Mouse (Mus musculus): ENCODE results near the gene Gngt2. TPM values are rescaled to one million over a fixed set of nuclear protein-coding genes. Genes with fewer than 3 reads are reported as not detected.

Gngt2 gene
- total and polyA plus RNA-seq, 2 experiments from 2014 or later: 26.8 to 38.7 TPM

DNA sequence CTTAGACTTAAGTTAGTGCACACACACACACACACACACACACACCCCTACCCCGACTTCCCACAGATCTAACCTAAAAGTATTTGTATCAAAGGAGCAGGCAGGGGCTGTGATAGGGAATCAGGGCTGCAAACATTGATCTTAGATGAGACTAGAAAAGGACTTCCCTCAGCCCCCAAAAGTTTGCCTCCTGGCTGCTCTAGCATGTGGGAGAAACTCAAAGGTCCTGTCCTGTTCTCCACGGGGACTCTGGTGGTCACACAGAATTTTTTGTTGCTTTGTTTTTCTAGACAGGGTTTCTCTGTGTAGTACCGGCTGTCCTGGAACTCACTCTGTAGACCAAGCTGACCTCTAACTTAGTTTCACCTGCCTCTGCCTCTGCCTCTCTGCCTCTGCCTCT is 11.4 kb upstream of the Gngt2 start:
- Histone ChIP-seq H3K36me3 (replicated peaks; ENCODE audit: control insufficient read depth, insufficient read depth, low read length) (no peaks in the 10 kb centered on the region), H3K4me3 (ENCODE audit: low read depth, low read length) (peak overlapping the region; percentile 58; the same call in 1 of the 2 replicates), H3K4me1 (ENCODE audit: control insufficient read depth, insufficient read depth) (peaks cover 7% of the 10 kb centered on the region), H3K27me3 (ENCODE audit: control insufficient read depth, insufficient read depth, low read length) (peaks cover 12% of the 10 kb centered on the region), H3K4me2 (ENCODE audit: low read depth, low read length) (peak overlapping the region; percentile 80), H3K9me3 (replicated peaks; ENCODE audit: control insufficient read depth, low read length) (no peaks in the 10 kb centered on the region), H3K27ac (ENCODE audit: low read depth) (peak overlapping the region; percentile 80), H3K9ac (replicated peaks; ENCODE audit: low read depth, low read length) (peak overlapping the region; percentile 57; the same call in 1 of the 2 replicates)
- ATAC-seq (ENCODE audit: insufficient read depth, low read depth) (no peak), DNase-seq (ENCODE audit: low spot score) (no peak)
- WGBS: 42% methylated on average over 3 of the region's 3 CpGs
- TF ChIP-seq EP300 (IDR thresholded peaks at IDR 0.05; ENCODE audit: low read depth) (no peak), CTCF (IDR thresholded peaks at IDR 0.05; ENCODE audit: low read depth) (no peak)

GRCm38 (mm10) chr11:95826317-95827167 is 10.5 kb upstream of the Gngt2 start:
- H3K9me3 ChIP-seq (replicated peaks; ENCODE audit: control insufficient read depth, low read length): no peaks in the 10 kb centered on the region
- ATAC-seq (ENCODE audit: insufficient read depth, low read depth) (no peak), DNase-seq (ENCODE audit: low spot score) (no peak)
- peaks cover 7% of the 10 kb centered on the region for H3K4me1 ChIP-seq (ENCODE audit: control insufficient read depth, insufficient read depth)
- H3K27ac ChIP-seq (ENCODE audit: low read depth): no peak overlapping the region
- H3K27me3 ChIP-seq (ENCODE audit: control insufficient read depth, insufficient read depth, low read length): peaks cover 22% of the 10 kb centered on the region
- 49% methylated on average over 6 of the region's 6 CpGs for WGBS
- TF ChIP-seq CTCF (IDR thresholded peaks at IDR 0.05; ENCODE audit: low read depth) (no peak), EP300 (IDR thresholded peaks at IDR 0.05; ENCODE audit: low read depth) (no peak)
- 0 out of 2 replicates have a peak overlapping the region, but pooled peaks have one; percentile 18 for H3K9ac ChIP-seq (replicated peaks; ENCODE audit: low read depth, low read length)
- H3K4me3 ChIP-seq (ENCODE audit: low read depth, low read length): no peak overlapping the region
- H3K36me3 ChIP-seq (replicated peaks; ENCODE audit: control insufficient read depth, insufficient read depth, low read length): 0 out of 2 replicates have a peak, but pooled peaks cover 7% of the 10 kb centered on the region
- no peak overlapping the region for H3K4me2 ChIP-seq (ENCODE audit: low read depth, low read length)

DNA sequence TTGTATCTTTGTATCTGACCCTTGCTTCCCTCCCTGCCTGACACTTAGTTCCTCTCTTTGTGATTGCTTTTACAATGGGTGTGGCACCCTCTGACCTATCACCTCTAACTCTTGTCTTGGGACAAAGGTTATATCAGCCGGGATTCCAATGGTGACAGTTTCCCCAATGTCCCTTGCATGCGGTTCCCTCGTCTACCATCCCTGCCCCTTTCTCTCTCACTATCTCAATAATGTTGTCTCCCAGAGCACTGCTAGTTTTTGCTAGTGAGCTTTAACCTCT is 9.9 kb upstream of the Gngt2 start:
- Histone ChIP-seq H3K4me1 (ENCODE audit: control insufficient read depth, insufficient read depth) (peaks cover 7% of the 10 kb centered on the region), H3K27me3 (ENCODE audit: control insufficient read depth, insufficient read depth, low read length) (peaks cover 22% of the 10 kb centered on the region), H3K4me3 (ENCODE audit: low read depth, low read length) (no peak overlapping the region), H3K9me3 (replicated peaks; ENCODE audit: control insufficient read depth, low read length) (no peaks in the 10 kb centered on the region), H3K27ac (ENCODE audit: low read depth) (peak overlapping the region; percentile 44), H3K36me3 (replicated peaks; ENCODE audit: control insufficient read depth, insufficient read depth, low read length) (peaks cover 8% of the 10 kb centered on the region; the same call in 1 of the 2 replicates), H3K9ac (replicated peaks; ENCODE audit: low read depth, low read length) (0 out of 2 replicates have a peak overlapping the region, but pooled peaks have one; percentile 18), H3K4me2 (ENCODE audit: low read depth, low read length) (no peak overlapping the region)
- TF ChIP-seq CTCF (IDR thresholded peaks at IDR 0.05; ENCODE audit: low read depth) (no peak), EP300 (IDR thresholded peaks at IDR 0.05; ENCODE audit: low read depth) (no peak)
- WGBS: 16% methylated on average over 3 of the region's 3 CpGs
- no peak for ATAC-seq (ENCODE audit: insufficient read depth, low read depth)
- DNase-seq (ENCODE audit: low spot score): no peak

DNA sequence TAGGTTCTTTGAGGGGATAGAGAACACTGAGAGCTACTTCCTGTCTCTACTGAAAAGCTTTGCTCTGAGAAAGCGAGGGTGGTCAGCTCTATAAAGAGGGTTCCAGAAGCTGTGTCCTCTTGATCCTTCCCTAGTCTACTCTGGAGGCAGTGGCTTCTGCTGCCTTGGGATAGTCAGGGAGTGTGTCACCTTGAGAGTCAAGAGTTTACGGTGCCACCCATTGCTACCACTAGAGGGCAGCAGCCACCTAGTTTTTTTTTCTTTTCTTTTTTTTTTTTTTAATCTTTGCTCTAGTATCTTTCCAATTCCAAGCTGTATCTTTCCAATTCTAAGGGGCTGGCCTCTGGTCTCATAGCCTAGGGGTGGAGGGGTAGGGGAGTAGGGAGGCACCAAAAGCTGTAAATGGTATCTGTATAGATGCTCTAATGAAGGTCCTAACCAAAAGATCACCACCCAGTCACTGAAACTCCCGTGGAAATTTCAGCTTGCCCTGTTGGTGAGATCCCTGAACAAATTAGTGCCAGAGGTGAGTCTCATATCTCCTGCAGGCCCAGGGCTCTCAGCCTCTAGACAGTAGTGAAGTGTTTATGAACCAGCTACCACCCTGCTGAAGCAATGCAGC is 9.4 kb upstream of the Gngt2 start:
- ATAC-seq (ENCODE audit: insufficient read depth, low read depth): no peak
- Histone ChIP-seq H3K36me3 (replicated peaks; ENCODE audit: control insufficient read depth, insufficient read depth, low read length) (peaks cover 12% of the 10 kb centered on the region; the same call in 1 of the 2 replicates), H3K9ac (replicated peaks; ENCODE audit: low read depth, low read length) (0 out of 2 replicates have a peak overlapping the region, but pooled peaks have one; percentile 18), H3K4me3 (ENCODE audit: low read depth, low read length) (no peak overlapping the region), H3K4me1 (ENCODE audit: control insufficient read depth, insufficient read depth) (peaks cover 7% of the 10 kb centered on the region), H3K4me2 (ENCODE audit: low read depth, low read length) (no peak overlapping the region), H3K9me3 (replicated peaks; ENCODE audit: control insufficient read depth, low read length) (no peaks in the 10 kb centered on the region), H3K27ac (ENCODE audit: low read depth) (peak overlapping the region; percentile 44), H3K27me3 (ENCODE audit: control insufficient read depth, insufficient read depth, low read length) (peaks cover 27% of the 10 kb centered on the region)
- peak; percentile 61 for DNase-seq (ENCODE audit: low spot score)
- peak; percentile 81 for TF ChIP-seq CTCF (IDR thresholded peaks at IDR 0.05; ENCODE audit: low read depth)
- no peak for TF ChIP-seq EP300 (IDR thresholded peaks at IDR 0.05; ENCODE audit: low read depth)
- 15% methylated on average over 3 of the region's 3 CpGs for WGBS

GRCm38 (mm10) chr11:95828181-95828964 is 8.6 kb upstream of the Gngt2 start:
- no peak for DNase-seq (ENCODE audit: low spot score)
- H3K9me3 ChIP-seq (replicated peaks; ENCODE audit: control insufficient read depth, low read length): no peaks in the 10 kb centered on the region
- H3K4me3 ChIP-seq (ENCODE audit: low read depth, low read length): no peak overlapping the region
- H3K9ac ChIP-seq (replicated peaks; ENCODE audit: low read depth, low read length): no peak overlapping the region
- peaks cover 20% of the 10 kb centered on the region for H3K36me3 ChIP-seq (replicated peaks; ENCODE audit: control insufficient read depth, insufficient read depth, low read length)
- no peak for ATAC-seq (ENCODE audit: insufficient read depth, low read depth)
- peaks cover 7% of the 10 kb centered on the region for H3K4me1 ChIP-seq (ENCODE audit: control insufficient read depth, insufficient read depth)
- H3K27ac ChIP-seq (ENCODE audit: low read depth): no peak overlapping the region
- TF ChIP-seq EP300 (IDR thresholded peaks at IDR 0.05; ENCODE audit: low read depth) (no peak), CTCF (IDR thresholded peaks at IDR 0.05; ENCODE audit: low read depth) (no peak)
- 72% methylated on average over 11 of the region's 11 CpGs for WGBS
- peaks cover 34% of the 10 kb centered on the region for H3K27me3 ChIP-seq (ENCODE audit: control insufficient read depth, insufficient read depth, low read length)
- no peak overlapping the region for H3K4me2 ChIP-seq (ENCODE audit: low read depth, low read length)

All from heart, postnatal 0 days (tissue).